In genomic region chr13:14930137-14930785, GRCm38 (mm10) we compare ENCODE assay signal across 15 mouse cellular contexts.
A peak's percentile ranks its signal among the peaks of the same experiment; 100 is the strongest.
DNase-seq lines count a peak whose midpoint lies in the region; ATAC-seq and TF ChIP-seq lines count a peak whose summit lies in the region.
"Had no signal": no experiment of that assay in that cellular context is flagged by ENCODE, and none has a peak within 500 bp of the region (broad histone marks: within the 10 kb centered on the region; RNA-seq: fewer than 3 reads in every experiment).

No protein-coding gene starts in this region.

- H3K27ac ChIP-seq in kidney, adult 2 months (ENCODE audit: insufficient read depth, low read depth, low read length): no peak overlapping the region
- H3K27ac ChIP-seq in heart, embryonic 15.5 days: 0 out of 2 replicates have a peak overlapping the region, but pooled peaks have one; percentile 9
- H3K27ac ChIP-seq: limb, embryonic 10.5 days; midbrain, embryonic 15.5 days; neural tube, embryonic 13.5 days had no signal

- H3K4me2 ChIP-seq in heart, embryonic 15.5 days: no peak overlapping the region
- H3K4me2 ChIP-seq: midbrain, embryonic 15.5 days; neural tube, embryonic 13.5 days had no signal

- no peaks in the 10 kb centered on the region for H3K4me1 ChIP-seq in kidney, adult 2 months (ENCODE audit: control insufficient read depth, insufficient read depth, low read length)
- H3K4me1 ChIP-seq in heart, embryonic 15.5 days (replicated peaks): no peaks in the 10 kb centered on the region
- H3K4me1 ChIP-seq: limb, embryonic 10.5 days; midbrain, embryonic 15.5 days; neural tube, embryonic 13.5 days had no signal

- no peaks in the 10 kb centered on the region for H3K9me3 ChIP-seq in heart, embryonic 15.5 days (replicated peaks)
- H3K9me3 ChIP-seq: limb, embryonic 10.5 days; midbrain, embryonic 15.5 days; neural tube, embryonic 13.5 days had no signal

- TF ChIP-seq CTCF in kidney, adult 2 months (conservative IDR thresholded peaks at IDR 0.05; ENCODE audit: insufficient read depth, insufficient read length, low read depth, low read length): no peak

- H3K27me3 ChIP-seq in kidney, adult 2 months (replicated peaks; ENCODE audit: control insufficient read depth, insufficient read depth, low read length): no peaks in the 10 kb centered on the region
- no peaks in the 10 kb centered on the region for H3K27me3 ChIP-seq in heart, embryonic 15.5 days
- H3K27me3 ChIP-seq: midbrain, embryonic 15.5 days; neural tube, embryonic 13.5 days had no signal

- no peak overlapping the region for H3K4me3 ChIP-seq in kidney, adult 2 months (ENCODE audit: insufficient read depth, low read depth, low read length)
- no peak overlapping the region for H3K4me3 ChIP-seq in heart, embryonic 15.5 days
- H3K4me3 ChIP-seq: limb, embryonic 10.5 days; midbrain, embryonic 15.5 days; neural tube, embryonic 13.5 days had no signal

- no peaks in the 10 kb centered on the region for H3K36me3 ChIP-seq in kidney, adult 2 months (ENCODE audit: control insufficient read depth, insufficient read depth, low read length)
- H3K36me3 ChIP-seq in heart, embryonic 15.5 days: no peaks in the 10 kb centered on the region
- H3K36me3 ChIP-seq: limb, embryonic 10.5 days; midbrain, embryonic 15.5 days; neural tube, embryonic 13.5 days had no signal

- no peak for TF ChIP-seq POLR2A in kidney, adult 2 months (IDR thresholded peaks at IDR 0.05; ENCODE audit: low read depth, low read length)

- DNase-seq in kidney, adult 2 months: peak; percentile 4
- no peak for DNase-seq in kidney, adult 8-10 months
- DNase-seq in Muller cell, postnatal 12 days (ENCODE audit: inconsistent ontology term): peak; percentile 51
- DNase-seq in lung, postnatal 25 days (ENCODE audit: low spot score): peak; percentile 10
- DNase-seq in spleen, postnatal 4 days (ENCODE audit: low spot score in 2 of 2): no peak
- DNase-seq: adrenal gland, adult 2 months; cerebellum, adult 9-11 months; gastrocnemius, postnatal 10 days; layer of hippocampus, postnatal 36 days; retina, postnatal 1 day had no signal

- ATAC-seq in heart, embryonic 15.5 days (replicated peaks; ENCODE audit: insufficient number of reproducible peaks, insufficient read depth, low FRiP score, low read depth): no peak
- ATAC-seq in CD4-positive, CD25-positive, alpha-beta regulatory T cell, adult 4 months: no peak
- ATAC-seq: midbrain, embryonic 15.5 days had no signal

- WGBS in kidney, adult 2 months: 70% methylated on average over 3 of the region's 3 CpGs
- WGBS in heart, embryonic 15.5 days: 64% methylated on average over 3 of the region's 3 CpGs

- H3K9ac ChIP-seq in heart, embryonic 15.5 days: no peak overlapping the region
- H3K9ac ChIP-seq: midbrain, embryonic 15.5 days; neural tube, embryonic 13.5 days had no signal

Comparison
In these comparisons a context has a peak if more than half of its experiments do, and no peak if none do; other contexts are left out.
1. DNase-seq: peak in kidney, adult 2 months (single experiment), Muller cell, postnatal 12 days (single experiment) and lung, postnatal 25 days (single experiment); none in kidney, adult 8-10 months (0 of 2) and spleen, postnatal 4 days (0 of 2).